Mouse (Mus musculus): ENCODE results near the gene Chil6. TPM values are rescaled to one million over a fixed set of nuclear protein-coding genes. Genes with fewer than 3 reads are reported as not detected.

The Chil6 gene
- not detected in 2 replicates for total RNA-seq (2017)

DNA sequence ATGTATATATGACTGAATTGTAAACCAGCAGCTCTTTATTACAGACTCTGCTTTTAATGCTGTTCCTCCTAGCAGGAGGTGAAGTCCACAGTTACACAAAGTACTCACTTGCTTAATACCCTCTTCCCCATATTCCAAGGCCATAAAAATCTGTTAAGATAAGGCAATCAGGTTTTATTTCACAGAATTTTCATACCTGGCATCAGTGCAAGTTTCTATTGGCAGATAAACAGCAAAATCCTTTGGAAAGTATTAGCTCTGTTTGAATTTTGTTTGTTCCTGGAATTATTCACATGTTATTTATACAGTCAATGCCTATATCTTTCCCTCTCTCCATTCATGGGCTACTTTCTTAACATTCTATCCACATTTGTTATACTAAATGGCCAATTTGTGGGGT, at the start of gene Chil6:
Gene Chil6, minus strand, starts transcription at position 101 of the 400 bp plus-strand sequence.
- no peak for ATAC-seq (replicated peaks in 1 of 2; ENCODE audit: insufficient read depth in 1 of 2, low FRiP score in 2 of 2, low TSS enrichment in 1 of 2, low read depth in 1 of 2, poor library complexity in 2 of 2, severe bottlenecking in 2 of 2)

DNA sequence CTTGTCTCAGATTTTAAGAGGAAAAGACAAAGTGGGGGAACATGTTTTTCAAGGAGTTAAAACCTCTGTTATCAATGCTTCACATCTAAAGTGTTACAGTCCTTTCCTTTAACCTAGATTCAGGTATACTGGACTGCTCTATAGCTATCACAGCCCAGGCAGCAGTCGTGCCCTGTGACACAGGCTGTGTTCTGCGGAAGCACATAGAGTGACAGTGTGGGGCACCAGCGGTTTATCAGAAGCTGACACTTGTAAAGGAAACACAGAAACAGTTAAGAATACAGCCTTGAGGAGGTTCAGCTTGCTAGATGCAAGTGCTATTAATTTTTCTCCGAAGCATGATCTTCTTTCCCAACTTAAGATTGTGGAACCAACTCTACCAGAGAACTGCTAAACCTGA, 46.6 kb upstream of the Chil6 start:
- ATAC-seq (replicated peaks in 1 of 2; ENCODE audit: insufficient read depth in 1 of 2, low FRiP score in 2 of 2, low TSS enrichment in 1 of 2, low read depth in 1 of 2, poor library complexity in 2 of 2, severe bottlenecking in 2 of 2), result no peak

DNA sequence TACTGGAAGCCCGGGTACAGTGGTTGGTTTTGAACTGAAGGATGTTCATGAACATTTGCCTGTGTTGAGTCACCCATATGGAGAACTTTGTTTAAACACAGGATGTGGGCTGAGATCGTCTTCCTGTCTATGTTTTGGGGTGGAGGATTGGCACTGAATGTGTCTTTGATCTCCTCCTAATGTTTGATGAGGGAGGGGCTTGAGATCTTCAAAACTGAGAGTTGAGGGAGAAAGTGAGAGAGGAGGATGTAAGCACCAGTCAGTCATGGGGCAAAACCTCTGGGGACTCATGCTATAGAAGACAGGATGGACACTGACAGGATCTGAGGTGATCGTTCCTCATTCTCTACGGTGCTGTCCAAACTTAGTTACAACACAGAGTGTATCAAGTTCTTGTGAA, 43.6 kb upstream of the Chil6 start:
- peak; percentile 58 to 74 for ATAC-seq (replicated peaks in 1 of 2; ENCODE audit: insufficient read depth in 1 of 2, low FRiP score in 2 of 2, low TSS enrichment in 1 of 2, low read depth in 1 of 2, poor library complexity in 2 of 2, severe bottlenecking in 2 of 2)

DNA sequence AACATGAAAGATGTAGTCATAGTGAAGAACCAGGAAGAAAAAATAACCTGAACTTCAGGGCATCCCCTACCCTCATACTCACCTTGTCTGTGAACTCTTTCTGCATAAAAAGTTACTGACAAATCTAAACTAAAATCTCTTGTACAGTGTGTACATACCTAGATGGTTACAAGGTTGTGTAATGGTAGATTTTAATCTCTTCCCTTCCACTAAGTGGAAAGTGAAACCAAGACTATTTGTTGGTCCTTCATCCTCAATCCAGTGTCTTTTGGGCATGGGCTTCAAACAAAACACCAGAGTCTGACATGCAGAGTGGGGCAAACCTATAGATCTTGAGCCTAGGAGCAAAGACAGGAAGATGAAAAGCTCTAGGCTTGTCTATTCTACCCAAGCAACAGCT, 43.0 kb upstream of the Chil6 start:
- ATAC-seq (replicated peaks in 1 of 2; ENCODE audit: insufficient read depth in 1 of 2, low FRiP score in 2 of 2, low TSS enrichment in 1 of 2, low read depth in 1 of 2, poor library complexity in 2 of 2, severe bottlenecking in 2 of 2), result peak; percentile 8 to 58; a peak in 1 of 4 replicates

DNA sequence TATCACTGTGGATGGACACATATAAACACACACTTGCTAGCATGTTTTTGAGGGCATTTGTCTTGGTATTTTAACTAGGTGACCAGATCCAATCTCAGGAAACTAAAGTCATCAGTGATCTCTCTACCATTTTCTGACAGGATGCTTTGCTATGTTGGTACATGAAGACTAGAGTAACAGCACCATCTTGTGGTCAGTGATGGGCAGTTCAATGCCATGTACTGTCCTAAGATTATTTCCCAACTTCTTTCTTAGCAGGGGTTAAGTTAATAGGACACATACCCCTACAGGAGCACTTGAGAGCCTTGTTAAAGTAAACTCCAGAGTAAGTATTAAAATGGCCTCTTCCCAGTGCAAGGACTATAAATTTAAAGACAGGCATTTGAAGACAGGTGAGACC, 42.6 kb upstream of the Chil6 start:
- peak; percentile 80 to 84 for ATAC-seq (replicated peaks in 1 of 2; ENCODE audit: insufficient read depth in 1 of 2, low FRiP score in 2 of 2, low TSS enrichment in 1 of 2, low read depth in 1 of 2, poor library complexity in 2 of 2, severe bottlenecking in 2 of 2)

Other genes with a start within 250 kb of the Chil6 start
- 106 and 442 TPM in 2 replicates for gene Chil3, start 238.6 kb downstream of the Chil6 start, total RNA-seq (2017)
- gene Chil4, start 186.7 kb downstream of the Chil6 start, total RNA-seq (2017), result not detected in 2 replicates
- 41.4 and 49.2 TPM in 2 replicates for gene Dennd2d, start 76.2 kb upstream of the Chil6 start, total RNA-seq (2017)
- 21.7 and 28.5 TPM in 2 replicates for gene Dram2, start 141.6 kb upstream of the Chil6 start, total RNA-seq (2017)
- 48.1 and 48.2 TPM in 2 replicates for gene Cept1, start 141.6 kb upstream of the Chil6 start, total RNA-seq (2017)